Mouse (Mus musculus): ENCODE results near the gene Cyba.

The Cyba gene

DNA sequence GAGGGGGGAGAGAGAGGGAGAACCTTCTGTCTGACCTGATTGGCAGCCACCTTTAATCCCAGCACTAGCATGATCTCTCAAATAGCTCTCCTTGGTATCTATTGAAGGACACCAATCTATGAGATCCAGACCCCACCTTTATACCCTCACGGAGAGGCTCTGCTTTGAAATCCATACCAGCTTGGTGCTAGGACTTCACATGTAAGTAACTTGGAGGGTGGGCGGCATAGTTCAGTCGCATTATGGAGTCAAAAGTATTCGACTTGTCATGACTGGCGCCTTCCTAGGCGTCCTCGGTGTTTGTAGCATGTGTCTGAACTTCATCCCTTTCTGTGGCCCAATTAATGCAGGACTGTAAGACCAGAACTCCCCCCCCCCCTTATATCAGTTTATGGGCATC is 57.4 kb downstream of the Cyba start:
- Histone ChIP-seq H3K36me3 (ENCODE audit: insufficient read depth, low read length) (peaks cover 29% of the 10 kb centered on the region), H3K4me3 (replicated peaks; ENCODE audit: low read length) (peak overlapping the region; percentile 94), H3K4me1 (replicated peaks; ENCODE audit: low read depth, low read length) (peaks cover 27% of the 10 kb centered on the region), H3K9me3 (ENCODE audit: low read length) (no peaks in the 10 kb centered on the region), H3K27me3 (ENCODE audit: insufficient read depth, low read length) (no peaks in the 10 kb centered on the region)
- TF ChIP-seq CTCF (conservative IDR thresholded peaks at IDR 0.05; ENCODE audit: low read length) (no peak), POU5F1 (IDR thresholded peaks at IDR 0.05; ENCODE audit: borderline replicate concordance, low read length) (no peak), NANOG (IDR thresholded peaks at IDR 0.05; ENCODE audit: borderline replicate concordance, low read length) (no peak)
